Mouse (Mus musculus): ENCODE measurements around the gene Tspan10. TPM values are rescaled to one million over a fixed set of nuclear protein-coding genes. Genes with fewer than 3 reads are reported as not detected.

The Tspan10 gene
- total and polyA plus RNA-seq, 2 experiments from 2014 or later = 0.11 TPM; not detected in 1

DNA sequence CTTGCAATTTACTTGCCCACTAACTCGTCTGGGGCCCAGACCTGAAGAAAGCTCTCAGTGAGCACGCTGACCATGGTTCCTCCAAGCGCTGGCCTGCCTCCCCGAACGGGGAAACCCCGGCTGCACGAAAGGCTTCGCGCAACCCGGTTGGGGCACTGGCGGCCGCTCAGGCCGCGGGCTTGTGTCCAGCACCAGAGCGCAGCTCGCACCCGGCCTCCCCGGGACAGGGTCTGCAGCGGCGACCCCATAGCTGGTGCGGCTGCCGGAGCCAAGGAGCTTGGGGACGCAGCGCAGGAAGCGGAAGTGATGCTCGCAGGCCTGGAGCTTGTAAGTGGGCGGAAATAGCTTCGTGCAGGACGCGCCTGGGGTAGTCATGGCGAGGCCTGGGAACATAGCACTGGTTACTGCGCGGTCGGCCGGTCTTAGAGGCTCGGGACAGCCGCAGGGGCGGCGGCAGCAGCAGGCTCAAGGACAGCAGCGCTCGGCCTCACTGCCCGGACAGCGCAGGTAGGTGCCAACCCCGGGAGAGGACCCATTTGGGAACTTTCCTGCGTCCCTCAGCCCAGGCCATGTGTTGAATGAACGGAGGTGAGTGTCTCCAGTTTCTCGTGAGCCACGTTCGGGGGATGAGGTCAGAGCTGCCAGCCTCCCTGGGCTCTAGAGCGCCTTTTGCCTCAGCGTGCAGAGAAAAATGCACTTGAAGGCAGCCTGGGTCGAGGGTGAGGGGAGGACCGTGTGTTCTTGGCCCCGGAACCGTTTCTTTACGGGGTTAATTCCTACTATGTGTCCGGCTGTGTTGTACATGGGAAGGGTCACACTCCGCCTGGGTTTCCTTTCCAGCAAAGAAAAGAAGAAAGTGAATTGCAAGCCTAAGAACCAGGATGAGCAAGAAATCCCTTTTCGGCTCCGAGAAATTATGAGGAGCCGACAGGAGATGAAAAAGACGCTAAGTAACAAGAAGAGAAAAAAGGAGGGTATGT lies 15.6 kb downstream of the Tspan10 start, which contains the start of the genes Oxld1 and Ccdc137:
TSS of gene Oxld1 (minus strand) at position 297 of the 980 bp plus-strand sequence.
TSS of gene Ccdc137 (plus strand) at position 344 of the 980 bp plus-strand sequence.
- WGBS = 5% methylated on average over 62 of the region's 62 CpGs
- Histone ChIP-seq H3K4me1 (ENCODE audit: insufficient read depth, low read length) (no peaks in the 10 kb centered on the region; the same call in 1 of the 2 replicates), H3K36me3 (ENCODE audit: insufficient read depth, low read length) (peaks cover 20% of the 10 kb centered on the region), H3K27me3 (ENCODE audit: insufficient read depth, low read length) (no peaks in the 10 kb centered on the region), H3K27ac (ENCODE audit: low read depth, low read length) (peak within 1 kb of the TSS; percentile 55), H3K9me3 (ENCODE audit: low read length) (no peaks in the 10 kb centered on the region), H3K4me3 (ENCODE audit: low read depth, low read length) (peak within 1 kb of the TSS; percentile 65), H3K4me2 (ENCODE audit: low read depth, low read length, poor library complexity, severe bottlenecking) (peak within 1 kb of the TSS; percentile 84), H3K9ac (replicated peaks; ENCODE audit: low read length, poor library complexity, severe bottlenecking) (peak within 1 kb of the TSS; percentile 64)
- DNase-seq (ENCODE audit: low spot score) (peak; percentile 92), ATAC-seq (ENCODE audit: low FRiP score) (peak; percentile 90)
- TF ChIP-seq CTCF (IDR thresholded peaks at IDR 0.05) = no peak

DNA sequence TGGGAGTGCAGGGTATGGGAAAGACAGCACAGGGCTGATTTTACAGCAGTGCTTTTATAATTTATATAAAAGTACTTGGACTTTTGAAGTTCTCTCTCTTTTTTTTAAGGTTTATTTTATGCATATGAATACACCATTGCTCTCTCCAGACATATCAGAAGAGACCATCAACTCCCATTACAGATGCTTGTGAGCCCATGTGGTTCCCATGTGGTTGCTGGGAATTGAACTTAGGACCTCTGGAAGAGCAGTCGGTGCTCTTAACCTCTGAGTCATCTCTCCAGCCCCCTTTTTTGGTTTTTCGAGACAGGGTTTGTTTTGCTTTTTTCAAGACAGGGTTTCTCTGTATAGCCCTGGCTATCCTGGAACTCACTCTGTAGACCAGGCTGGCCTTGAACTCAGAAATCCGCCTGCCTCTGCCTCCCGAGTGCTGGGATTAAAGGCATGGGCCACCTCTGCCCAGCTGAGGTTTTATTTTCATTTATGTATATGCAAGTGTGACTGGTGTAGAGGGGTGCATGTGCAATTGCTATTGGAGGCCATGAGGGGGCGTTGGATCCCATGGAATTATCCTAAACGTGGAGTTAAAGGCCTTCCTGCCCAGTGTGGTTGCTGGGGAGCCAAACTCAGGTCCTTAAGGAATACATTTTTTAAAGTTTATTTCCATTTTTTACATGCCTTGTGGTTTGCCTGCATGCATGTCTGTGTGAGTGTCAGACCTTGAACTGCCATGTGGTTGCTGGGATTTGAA lies 16.6 kb downstream of the Tspan10 start:
- H3K4me2 ChIP-seq (ENCODE audit: low read depth, low read length, poor library complexity, severe bottlenecking) = peak overlapping the region; percentile 84
- peak overlapping the region; percentile 64; the same call in 1 of the 2 replicates for H3K9ac ChIP-seq (replicated peaks; ENCODE audit: low read length, poor library complexity, severe bottlenecking)
- DNase-seq (ENCODE audit: low spot score) (no peak), ATAC-seq (ENCODE audit: low FRiP score) (no peak)
- TF ChIP-seq CTCF (IDR thresholded peaks at IDR 0.05) = peak; percentile 32; the same call in 1 of the 2 replicates
- no peaks in the 10 kb centered on the region for H3K27me3 ChIP-seq (ENCODE audit: insufficient read depth, low read length)
- H3K9me3 ChIP-seq (ENCODE audit: low read length) = no peaks in the 10 kb centered on the region
- H3K36me3 ChIP-seq (ENCODE audit: insufficient read depth, low read length) = peaks cover 23% of the 10 kb centered on the region
- WGBS = 68% methylated on average over 6 of the region's 6 CpGs
- peak overlapping the region; percentile 65 for H3K4me3 ChIP-seq (ENCODE audit: low read depth, low read length)
- 0 out of 2 replicates have a peak overlapping the region, but pooled peaks have one; percentile 55 for H3K27ac ChIP-seq (ENCODE audit: low read depth, low read length)
- no peaks in the 10 kb centered on the region; the same call in 1 of the 2 replicates for H3K4me1 ChIP-seq (ENCODE audit: insufficient read depth, low read length)

DNA sequence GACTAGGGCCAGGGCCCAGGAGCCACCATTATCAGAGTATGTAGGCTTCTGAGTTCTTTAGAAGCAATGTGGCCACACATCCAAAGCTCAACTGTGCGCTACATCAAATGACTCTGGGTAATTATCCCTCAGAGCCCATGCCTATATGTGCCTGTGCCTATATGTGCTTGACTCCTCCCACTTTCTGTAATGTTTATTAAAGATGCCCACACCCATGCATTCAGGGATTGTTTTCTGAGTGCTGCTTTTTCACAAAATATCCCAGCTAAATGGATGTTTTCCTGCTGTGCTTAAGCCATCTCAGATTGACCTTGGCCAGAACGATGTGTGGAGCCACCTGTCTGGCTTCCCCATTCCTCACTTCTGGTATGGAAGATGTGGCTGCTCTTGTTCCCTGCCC lies 21.1 kb downstream of the Tspan10 start:
- ATAC-seq (ENCODE audit: low FRiP score) (no peak), DNase-seq (ENCODE audit: low spot score) (no peak)
- Histone ChIP-seq H3K27ac (ENCODE audit: low read depth, low read length) (no peak overlapping the region), H3K36me3 (ENCODE audit: insufficient read depth, low read length) (peaks cover 27% of the 10 kb centered on the region), H3K9me3 (ENCODE audit: low read length) (no peaks in the 10 kb centered on the region), H3K4me1 (ENCODE audit: insufficient read depth, low read length) (peaks cover 15% of the 10 kb centered on the region; the same call in 1 of the 2 replicates), H3K27me3 (ENCODE audit: insufficient read depth, low read length) (no peaks in the 10 kb centered on the region), H3K4me3 (ENCODE audit: low read depth, low read length) (no peak overlapping the region), H3K4me2 (ENCODE audit: low read depth, low read length, poor library complexity, severe bottlenecking) (no peak overlapping the region), H3K9ac (replicated peaks; ENCODE audit: low read length, poor library complexity, severe bottlenecking) (no peak overlapping the region)
- WGBS = 86% methylated on average over 2 of the region's 2 CpGs
- TF ChIP-seq CTCF (IDR thresholded peaks at IDR 0.05) = no peak

DNA sequence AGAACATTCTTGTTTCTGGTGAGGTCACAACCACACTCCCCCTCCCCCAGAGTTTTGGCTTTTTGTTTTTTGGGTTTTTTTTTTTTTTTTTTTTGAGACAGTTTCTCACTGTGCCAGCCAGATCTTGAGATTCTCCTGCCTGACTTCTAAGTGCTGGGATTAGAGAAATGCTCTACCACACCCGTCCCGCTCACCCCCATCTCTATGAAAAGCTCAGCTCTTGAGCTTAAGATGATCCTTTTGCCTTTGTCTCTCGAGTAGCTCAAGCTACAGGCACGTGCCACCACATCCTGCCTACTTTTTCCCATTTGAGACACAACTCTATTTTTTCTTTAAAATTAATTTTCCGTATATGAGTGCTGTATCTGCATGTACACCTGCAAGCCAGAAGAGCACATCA lies 21.9 kb downstream of the Tspan10 start:
- no peaks in the 10 kb centered on the region for H3K27me3 ChIP-seq (ENCODE audit: insufficient read depth, low read length)
- no peaks in the 10 kb centered on the region for H3K9me3 ChIP-seq (ENCODE audit: low read length)
- 86% methylated on average over 5 of the region's 5 CpGs for WGBS
- H3K9ac ChIP-seq (replicated peaks; ENCODE audit: low read length, poor library complexity, severe bottlenecking) = no peak overlapping the region
- peaks cover 27% of the 10 kb centered on the region for H3K36me3 ChIP-seq (ENCODE audit: insufficient read depth, low read length)
- H3K4me1 ChIP-seq (ENCODE audit: insufficient read depth, low read length) = peaks cover 15% of the 10 kb centered on the region; the same call in 1 of the 2 replicates
- DNase-seq (ENCODE audit: low spot score) (no peak), ATAC-seq (ENCODE audit: low FRiP score) (no peak)
- no peak for TF ChIP-seq CTCF (IDR thresholded peaks at IDR 0.05)
- H3K27ac ChIP-seq (ENCODE audit: low read depth, low read length) = no peak overlapping the region
- no peak overlapping the region for H3K4me2 ChIP-seq (ENCODE audit: low read depth, low read length, poor library complexity, severe bottlenecking)
- H3K4me3 ChIP-seq (ENCODE audit: low read depth, low read length) = no peak overlapping the region

DNA sequence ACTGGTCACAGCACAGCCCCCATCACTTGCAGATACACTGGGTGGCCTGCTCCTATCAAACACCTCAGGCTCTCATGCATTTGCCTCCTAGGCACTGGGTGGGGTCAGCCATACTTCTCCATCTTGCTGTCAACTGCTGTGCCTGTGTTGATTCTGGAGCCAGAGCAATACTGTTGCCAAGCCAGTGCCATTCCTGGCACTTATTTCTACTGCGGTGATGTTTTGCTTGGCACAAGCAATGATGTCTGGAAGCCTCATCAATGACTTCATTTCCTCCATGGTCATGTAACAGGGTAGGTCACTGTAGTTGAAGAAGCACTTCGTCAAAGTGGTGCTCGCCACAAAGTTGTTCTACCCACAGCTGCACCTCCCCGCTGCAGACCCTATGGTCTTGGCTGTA lies 23.1 kb downstream of the Tspan10 start:
- H3K36me3 ChIP-seq (ENCODE audit: insufficient read depth, low read length) = peaks cover 33% of the 10 kb centered on the region
- H3K4me1 ChIP-seq (ENCODE audit: insufficient read depth, low read length) = peaks cover 15% of the 10 kb centered on the region; the same call in 1 of the 2 replicates
- H3K27ac ChIP-seq (ENCODE audit: low read depth, low read length) = no peak overlapping the region
- WGBS = 96% methylated on average over 4 of the region's 4 CpGs
- no peaks in the 10 kb centered on the region for H3K9me3 ChIP-seq (ENCODE audit: low read length)
- no peaks in the 10 kb centered on the region for H3K27me3 ChIP-seq (ENCODE audit: insufficient read depth, low read length)
- H3K9ac ChIP-seq (replicated peaks; ENCODE audit: low read length, poor library complexity, severe bottlenecking) = 0 out of 2 replicates have a peak overlapping the region, but pooled peaks have one; percentile 37
- no peak for DNase-seq (ENCODE audit: low spot score)
- no peak for ATAC-seq (ENCODE audit: low FRiP score)
- H3K4me2 ChIP-seq (ENCODE audit: low read depth, low read length, poor library complexity, severe bottlenecking) = no peak overlapping the region
- H3K4me3 ChIP-seq (ENCODE audit: low read depth, low read length) = no peak overlapping the region
- no peak for TF ChIP-seq CTCF (IDR thresholded peaks at IDR 0.05)

Data from midbrain, postnatal 0 days (tissue).